Mouse (Mus musculus): ENCODE measurements at regions not wholly inside any gene's neighbourhood (a gene's known extent, or its start where the extent isn't known, plus 50 kb on each side); places are given as distances from the start of the nearest gene placed in this dataset.

DNA sequence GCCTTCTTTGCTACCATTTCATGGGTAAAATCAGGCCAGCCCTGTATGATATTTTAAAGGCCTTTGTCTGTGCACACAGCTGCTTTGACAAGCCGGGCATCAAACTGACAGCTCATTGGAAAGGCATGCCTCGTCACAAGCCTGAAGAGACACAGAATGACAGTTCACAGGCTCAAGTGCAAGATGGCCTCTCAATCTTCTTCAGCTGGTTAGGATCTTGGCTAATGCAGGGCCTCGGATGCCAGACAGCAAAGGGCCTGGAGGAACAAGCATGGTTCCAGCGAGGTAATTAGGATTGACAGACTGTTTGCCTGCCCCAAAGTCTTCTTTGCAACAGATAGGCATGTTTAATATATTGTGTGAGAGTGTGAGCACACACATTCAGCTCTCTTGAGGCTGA lies 109.3 kb upstream of the Mmadhc start:
- TF ChIP-seq CTCF (IDR thresholded peaks at IDR 0.05; ENCODE audit: extremely low read depth, insufficient read length, insufficient replicate concordance, low read depth, low read length) (no peak), POLR2A (IDR thresholded peaks at IDR 0.05; ENCODE audit: low read depth, low read length) (no peak)

All from small intestine, adult 2 months (tissue).